Mouse (Mus musculus): ENCODE measurements around the gene Stc2.

- TF ChIP-seq POLR2A (IDR thresholded peaks at IDR 0.05; ENCODE audit: extremely low read depth, insufficient read depth, low read length) (no peak), CTCF (IDR thresholded peaks at IDR 0.05; ENCODE audit: low read depth, low read length) (no peak)
Measured at GRCm38 (mm10) chr11:31386571-31386970, 16.7 kb upstream of the Stc2 start.

All from liver, adult 2 months (tissue).